Mouse (Mus musculus): Measurements from ENCODE around the gene Dzip1. TPM values are rescaled to one million over a fixed set of nuclear protein-coding genes. Genes with fewer than 3 reads are reported as not detected.
A peak's percentile ranks its signal among the peaks of the same experiment; 100 is the strongest.

Gene Dzip1
- total and polyA plus RNA-seq, 3 experiments, result 3.1 to 30.9 (median 6.9) TPM

GRCm38 (mm10) chr14:118937533-118938492, 12.6 kb upstream of the Dzip1 start, which contains the start of gene Dnajc3:
TSS of gene Dnajc3 (plus strand) at chr14:118937976.
- peaks cover 18% of the 10 kb centered on the region for H3K36me3 ChIP-seq (replicated peaks)
- ATAC-seq (ENCODE audit: extremely low read depth, insufficient number of reproducible peaks, low FRiP score, poor library complexity, severe bottlenecking), result peak; percentile 97
- peaks cover 38% of the 10 kb centered on the region for H3K4me1 ChIP-seq (ENCODE audit: insufficient read depth, low read depth, low read length)
- H3K27me3 ChIP-seq (ENCODE audit: insufficient read depth, low read length), result peaks cover 6% of the 10 kb centered on the region; the same call in 1 of the 2 replicates
- H3K4me3 ChIP-seq (ENCODE audit: low read depth, low read length), result peak within 1 kb of the TSS; percentile 97
- DNase-seq (ENCODE audit: low spot score), result peak; percentile 100
- no peaks in the 10 kb centered on the region for H3K9me3 ChIP-seq (replicated peaks)
- TF ChIP-seq POLR2AphosphoS5 (IDR thresholded peaks at IDR 0.05; ENCODE audit: insufficient replicate concordance, low read depth, low read length) (no peak), GATA2 (IDR thresholded peaks at IDR 0.05; ENCODE audit: borderline replicate concordance, low read depth, low read length) (no peak), CTCF (IDR thresholded peaks at IDR 0.05; ENCODE audit: low read depth, low read length) (no peak), TAL1 (conservative IDR thresholded peaks at IDR 0.05; ENCODE audit: low read depth, low read length) (no peak), GATA1 (IDR thresholded peaks at IDR 0.05; ENCODE audit: borderline replicate concordance, low read length) (no peak)

- TF ChIP-seq POLR2AphosphoS5 (IDR thresholded peaks at IDR 0.05; ENCODE audit: insufficient replicate concordance, low read depth, low read length) (no peak), CTCF (IDR thresholded peaks at IDR 0.05; ENCODE audit: low read depth, low read length) (no peak), GATA2 (IDR thresholded peaks at IDR 0.05; ENCODE audit: borderline replicate concordance, low read depth, low read length) (no peak), TAL1 (conservative IDR thresholded peaks at IDR 0.05; ENCODE audit: low read depth, low read length) (no peak), GATA1 (IDR thresholded peaks at IDR 0.05; ENCODE audit: borderline replicate concordance, low read length) (no peak)
- peaks cover 12% of the 10 kb centered on the region for H3K36me3 ChIP-seq (replicated peaks)
- peaks cover 42% of the 10 kb centered on the region for H3K4me1 ChIP-seq (ENCODE audit: insufficient read depth, low read depth, low read length)
- no peaks in the 10 kb centered on the region for H3K9me3 ChIP-seq (replicated peaks)
- ATAC-seq (ENCODE audit: extremely low read depth, insufficient number of reproducible peaks, low FRiP score, poor library complexity, severe bottlenecking), result no peak
- peak overlapping the region; percentile 97 for H3K4me3 ChIP-seq (ENCODE audit: low read depth, low read length)
- peak; percentile 16 for DNase-seq (ENCODE audit: low spot score)
- peaks cover 12% of the 10 kb centered on the region for H3K27me3 ChIP-seq (ENCODE audit: insufficient read depth, low read length)
These were observed 11.7 kb upstream of the Dzip1 start for GRCm38 (mm10) chr14:118936952-118937351.

GRCm38 (mm10) chr14:118936236-118936635, 11.0 kb upstream of the Dzip1 start:
- peaks cover 12% of the 10 kb centered on the region for H3K27me3 ChIP-seq (ENCODE audit: insufficient read depth, low read length)
- ATAC-seq (ENCODE audit: extremely low read depth, insufficient number of reproducible peaks, low FRiP score, poor library complexity, severe bottlenecking) (no peak), DNase-seq (ENCODE audit: low spot score) (no peak)
- peaks cover 9% of the 10 kb centered on the region for H3K36me3 ChIP-seq (replicated peaks)
- H3K4me1 ChIP-seq (ENCODE audit: insufficient read depth, low read depth, low read length), result peaks cover 42% of the 10 kb centered on the region
- TF ChIP-seq GATA1 (IDR thresholded peaks at IDR 0.05; ENCODE audit: borderline replicate concordance, low read length) (no peak), GATA2 (IDR thresholded peaks at IDR 0.05; ENCODE audit: borderline replicate concordance, low read depth, low read length) (no peak), POLR2AphosphoS5 (IDR thresholded peaks at IDR 0.05; ENCODE audit: insufficient replicate concordance, low read depth, low read length) (no peak)
- no peak overlapping the region for H3K4me3 ChIP-seq (ENCODE audit: low read depth, low read length)
- no peaks in the 10 kb centered on the region for H3K9me3 ChIP-seq (replicated peaks)

GRCm38 (mm10) chr14:118934686-118935085, 9.4 kb upstream of the Dzip1 start:
- ATAC-seq (ENCODE audit: extremely low read depth, insufficient number of reproducible peaks, low FRiP score, poor library complexity, severe bottlenecking) (no peak), DNase-seq (ENCODE audit: low spot score) (no peak)
- H3K4me3 ChIP-seq (ENCODE audit: low read depth, low read length), result no peak overlapping the region
- peaks cover 34% of the 10 kb centered on the region for H3K4me1 ChIP-seq (ENCODE audit: insufficient read depth, low read depth, low read length)
- TF ChIP-seq TAL1 (conservative IDR thresholded peaks at IDR 0.05; ENCODE audit: low read depth, low read length), result no peak
- no peak for TF ChIP-seq GATA1 (IDR thresholded peaks at IDR 0.05; ENCODE audit: borderline replicate concordance, low read length)
- no peak for TF ChIP-seq POLR2AphosphoS5 (IDR thresholded peaks at IDR 0.05; ENCODE audit: insufficient replicate concordance, low read depth, low read length)
- no peak for TF ChIP-seq CTCF (IDR thresholded peaks at IDR 0.05; ENCODE audit: low read depth, low read length)
- no peak for TF ChIP-seq GATA2 (IDR thresholded peaks at IDR 0.05; ENCODE audit: borderline replicate concordance, low read depth, low read length)
- no peaks in the 10 kb centered on the region for H3K9me3 ChIP-seq (replicated peaks)
- peaks cover 2% of the 10 kb centered on the region for H3K36me3 ChIP-seq (replicated peaks)
- peaks cover 14% of the 10 kb centered on the region for H3K27me3 ChIP-seq (ENCODE audit: insufficient read depth, low read length)

GRCm38 (mm10) chr14:118932956-118933355, 7.7 kb upstream of the Dzip1 start:
- Histone ChIP-seq H3K9me3 (replicated peaks) (no peaks in the 10 kb centered on the region), H3K36me3 (replicated peaks) (no peaks in the 10 kb centered on the region), H3K27me3 (ENCODE audit: insufficient read depth, low read length) (peaks cover 19% of the 10 kb centered on the region), H3K4me3 (ENCODE audit: low read depth, low read length) (no peak overlapping the region), H3K4me1 (ENCODE audit: insufficient read depth, low read depth, low read length) (peaks cover 24% of the 10 kb centered on the region)
- ATAC-seq (ENCODE audit: extremely low read depth, insufficient number of reproducible peaks, low FRiP score, poor library complexity, severe bottlenecking) (no peak), DNase-seq (ENCODE audit: low spot score) (no peak)
- no peak for TF ChIP-seq POLR2AphosphoS5 (IDR thresholded peaks at IDR 0.05; ENCODE audit: insufficient replicate concordance, low read depth, low read length)
- TF ChIP-seq CTCF (IDR thresholded peaks at IDR 0.05; ENCODE audit: low read depth, low read length), result no peak
- no peak for TF ChIP-seq GATA2 (IDR thresholded peaks at IDR 0.05; ENCODE audit: borderline replicate concordance, low read depth, low read length)
- TF ChIP-seq GATA1 (IDR thresholded peaks at IDR 0.05; ENCODE audit: borderline replicate concordance, low read length), result no peak
- no peak for TF ChIP-seq TAL1 (conservative IDR thresholded peaks at IDR 0.05; ENCODE audit: low read depth, low read length)

GRCm38 (mm10) chr14:118931181-118931580, 5.9 kb upstream of the Dzip1 start:
- H3K27me3 ChIP-seq (ENCODE audit: insufficient read depth, low read length), result peaks cover 19% of the 10 kb centered on the region
- no peak for ATAC-seq (ENCODE audit: extremely low read depth, insufficient number of reproducible peaks, low FRiP score, poor library complexity, severe bottlenecking)
- H3K4me3 ChIP-seq (ENCODE audit: low read depth, low read length), result no peak overlapping the region
- H3K9me3 ChIP-seq (replicated peaks), result no peaks in the 10 kb centered on the region
- no peak for DNase-seq (ENCODE audit: low spot score)
- peaks cover 16% of the 10 kb centered on the region for H3K4me1 ChIP-seq (ENCODE audit: insufficient read depth, low read depth, low read length)
- no peak for TF ChIP-seq POLR2AphosphoS5 (IDR thresholded peaks at IDR 0.05; ENCODE audit: insufficient replicate concordance, low read depth, low read length)
- no peak for TF ChIP-seq TAL1 (conservative IDR thresholded peaks at IDR 0.05; ENCODE audit: low read depth, low read length)
- no peak for TF ChIP-seq CTCF (IDR thresholded peaks at IDR 0.05; ENCODE audit: low read depth, low read length)
- no peak for TF ChIP-seq GATA1 (IDR thresholded peaks at IDR 0.05; ENCODE audit: borderline replicate concordance, low read length)
- no peak for TF ChIP-seq GATA2 (IDR thresholded peaks at IDR 0.05; ENCODE audit: borderline replicate concordance, low read depth, low read length)
- H3K36me3 ChIP-seq (replicated peaks), result no peaks in the 10 kb centered on the region

All from G1E (cell line).